Mouse (Mus musculus) brain, embryonic 14.5 days (tissue): ENCODE measurements at regions not wholly inside any gene's neighbourhood (a gene's known extent, or its start where the extent isn't known, plus 50 kb on each side); places are given as distances from the start of the nearest gene placed in this dataset.

Experiments
- CTCF ChIP-seq: fragments of 200-500 bp; IDR thresholded peaks from 2 replicates; pipeline ENCODE4 v1.5.1; 2012; ENCODE audit warnings: inconsistent platforms, mild to moderate bottlenecking, moderate library complexity, borderline replicate concordance; ENCODE audit not compliant: insufficient read depth, insufficient read length; ENCODE audit errors: extremely low read depth
- POLR2A ChIP-seq: fragments of 200-500 bp; IDR thresholded peaks from 2 replicates; pipeline ENCODE4 v1.6.1; 2012; ENCODE audit warnings: mild to moderate bottlenecking, inconsistent platforms, borderline replicate concordance; ENCODE audit not compliant: poor library complexity, insufficient read depth, insufficient read length, severe bottlenecking; ENCODE audit errors: extremely low read depth

- TF ChIP-seq POLR2A (no peak), CTCF (peak; percentile 14; the same call in 1 of the 2 replicates)
Measured at GRCm38 (mm10) chr14:112895561-112895960, 418.8 kb upstream of the Tpm3-rs7 start.
